Mouse (Mus musculus) adrenal gland, adult (tissue): Measurements from ENCODE around the gene Nr2f1.

ENCODE experiments used
- DNase-seq, 2 experiments: peaks; one replicate each; pipeline ENCODE4 v3.0.0; 2022 to 2023; ENCODE audit warnings: low spot score in 1 of 2; ENCODE audit not compliant: inconsistent age in 2 of 2

The Nr2f1 gene

GRCm38 (mm10) chr13:78200991-78201870, 1.7 kb upstream of the Nr2f1 start:
- DNase-seq, result peak; percentile 95 to 96

- DNase-seq, result peak; percentile 77 to 89
These were observed 850 bp upstream of the Nr2f1 start for GRCm38 (mm10) chr13:78200407-78200806.

GRCm38 (mm10) chr13:78198871-78199641, 501 bp downstream of the Nr2f1 start:
- peak; percentile 68 to 89 for DNase-seq

GRCm38 (mm10) chr13:78198391-78198870, 1.1 kb downstream of the Nr2f1 start:
- peak; percentile 66 to 80 for DNase-seq

- DNase-seq, result peak; percentile 47 to 92
These were observed 1.7 kb downstream of the Nr2f1 start for GRCm38 (mm10) chr13:78197819-78198390.

- peak in 1 of 2 experiments; percentile 85 for DNase-seq
These were observed 2.2 kb downstream of the Nr2f1 start for GRCm38 (mm10) chr13:78197286-78197818.

- peak in 1 of 2 experiments; percentile 76 for DNase-seq
These were observed 3.2 kb downstream of the Nr2f1 start for GRCm38 (mm10) chr13:78196236-78196796.

- DNase-seq, result peak; percentile 47 to 86
These were observed 3.9 kb downstream of the Nr2f1 start for GRCm38 (mm10) chr13:78195601-78196115.

- DNase-seq, result peak; percentile 70 to 88
These were observed 4.5 kb downstream of the Nr2f1 start for GRCm38 (mm10) chr13:78194850-78195600.

- peak in 1 of 2 experiments; percentile 75 for DNase-seq
These were observed 5.3 kb downstream of the Nr2f1 start for GRCm38 (mm10) chr13:78194135-78194849.

GRCm38 (mm10) chr13:78193211-78193610, 6.3 kb downstream of the Nr2f1 start:
- DNase-seq, result peak in 1 of 2 experiments; percentile 61

GRCm38 (mm10) chr13:78189586-78189985, 10.0 kb downstream of the Nr2f1 start:
- DNase-seq, result no peak

- DNase-seq, result no peak
These were observed 11.7 kb downstream of the Nr2f1 start for GRCm38 (mm10) chr13:78187833-78188232.

GRCm38 (mm10) chr13:78186340-78186946, 13.1 kb downstream of the Nr2f1 start:
- peak in 1 of 2 experiments; percentile 55 for DNase-seq

GRCm38 (mm10) chr13:78184786-78185466, 14.6 kb downstream of the Nr2f1 start:
- DNase-seq, result no peak

- DNase-seq, result no peak
These were observed 15.6 kb downstream of the Nr2f1 start for GRCm38 (mm10) chr13:78183986-78184385.

GRCm38 (mm10) chr13:78183004-78183403, 16.6 kb downstream of the Nr2f1 start:
- no peak for DNase-seq

GRCm38 (mm10) chr13:78181930-78182558, 17.5 kb downstream of the Nr2f1 start:
- DNase-seq, result no peak
